Mouse (Mus musculus): ENCODE results near the gene Gtf2a1l.

The Gtf2a1l gene

DNA sequence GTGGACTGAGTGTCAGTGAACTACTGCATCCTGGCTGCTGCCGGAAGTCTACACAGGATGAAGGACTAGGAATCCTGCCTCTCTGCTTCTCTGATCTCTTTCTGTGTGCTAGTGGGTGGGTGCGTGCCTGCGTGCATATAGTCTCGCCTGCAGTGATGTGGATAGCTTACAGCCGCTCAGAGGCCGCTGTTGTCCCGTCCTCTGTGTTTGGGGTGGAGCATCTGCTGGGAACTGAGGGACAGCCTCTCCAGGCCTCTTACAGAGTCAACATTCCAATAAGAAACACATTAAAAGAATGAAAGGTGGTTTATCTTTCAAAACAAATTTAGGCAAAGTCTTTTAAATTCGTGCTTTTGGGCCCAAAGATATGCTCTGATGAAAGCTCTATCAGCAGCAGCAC is 26.6 kb upstream of the Gtf2a1l start:
- ChIA-PET POLR2A (interaction anchor here in 2 of 4 experiments (0.5 to 1.2 kb wide), 3 partner anchors 33 to 600 kb away, joined by 3 to 5 read pairs (median 3); no protein-coding TSS in a partner anchor), CTCF (interaction anchor here in 3 of 4 experiments (0.7 to 1.9 kb wide), 16 partner anchors 10 to 996 kb away, joined by 3 to 9 read pairs (median 6); partner anchors contain the start of gene Ston1 (in 1 of the 3))

DNA sequence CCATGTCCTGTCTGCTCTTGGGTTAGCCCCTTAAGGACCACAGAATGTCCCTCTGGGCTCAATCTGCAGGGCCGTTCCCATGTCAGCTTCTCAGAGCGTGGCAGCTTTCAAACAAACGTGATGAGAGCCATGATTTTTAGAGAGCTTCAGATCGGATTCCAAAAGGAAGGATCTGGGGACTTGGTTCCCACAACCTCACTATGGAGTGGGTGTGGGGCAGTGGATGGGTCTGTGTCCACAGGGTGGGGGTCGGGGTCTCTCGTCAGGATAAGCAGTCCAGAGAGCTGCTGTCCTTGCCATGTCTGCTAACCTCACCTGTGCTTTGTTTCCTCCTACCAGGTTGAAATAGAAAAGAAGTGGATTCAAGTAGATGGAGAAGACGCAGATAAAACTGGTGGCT is 23.6 kb upstream of the Gtf2a1l start:
- CTCF ChIA-PET: interaction anchor here in 1 of 4 experiments (1.5 kb wide), 1 partner anchor 8 kb away, joined by 4 read pairs; no protein-coding TSS in a partner anchor
- POLR2A ChIA-PET: interaction anchor here in 2 of 4 experiments (0.6 kb wide), 2 partner anchors 300 to 1422 kb away, joined by 3 to 4 read pairs; no protein-coding TSS in a partner anchor

DNA sequence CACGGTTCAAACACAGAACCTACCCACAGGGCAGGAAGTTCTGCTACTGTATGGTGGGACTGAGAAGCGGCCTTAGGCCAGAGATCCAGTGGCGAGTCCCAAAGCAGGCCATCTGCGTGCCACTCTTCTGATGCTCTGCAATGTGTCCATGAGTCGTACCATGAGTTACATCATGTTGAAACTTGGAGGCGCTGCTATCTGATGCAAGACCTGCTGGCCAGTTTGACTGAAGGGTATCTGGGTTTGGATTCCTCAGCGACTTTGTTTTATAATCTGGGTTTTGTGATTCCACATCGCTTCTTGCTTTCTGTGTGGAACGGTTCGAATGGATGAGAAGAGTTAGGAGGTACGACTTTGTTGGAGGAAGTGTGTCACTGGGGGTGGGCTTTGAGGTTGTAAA is 23.2 kb upstream of the Gtf2a1l start:
- ChIA-PET CTCF (interaction anchor here in 2 of 4 experiments (0.8 to 1.5 kb wide), 3 partner anchors 9 to 74 kb away, joined by 3 to 5 read pairs (median 4); no protein-coding TSS in a partner anchor), POLR2A (interaction anchor here in 1 of 4 experiments (1.2 kb wide), 1 partner anchor 9 kb away, joined by 3 read pairs; no protein-coding TSS in a partner anchor)

DNA sequence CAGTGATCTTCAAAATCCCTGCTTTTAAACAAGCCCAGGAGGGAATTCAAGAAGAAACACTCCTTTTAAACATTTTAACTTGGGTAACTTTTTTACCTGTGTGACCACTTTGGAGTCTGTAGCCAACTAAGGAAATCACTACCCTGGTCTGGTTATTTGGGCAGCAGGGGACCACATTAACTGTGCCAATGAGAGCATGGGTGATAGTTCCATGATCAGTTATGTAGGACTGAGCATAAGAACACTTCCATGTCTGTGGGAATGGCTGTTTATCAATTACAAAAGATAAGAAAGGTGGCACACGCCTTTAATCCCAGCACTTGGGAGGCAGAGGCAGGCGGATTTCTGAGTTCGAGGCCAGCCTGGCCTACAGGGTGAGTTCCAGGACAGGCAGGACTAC is 21.3 kb upstream of the Gtf2a1l start:
- ChIA-PET CTCF (no interaction called here), POLR2A (no interaction called here)

DNA sequence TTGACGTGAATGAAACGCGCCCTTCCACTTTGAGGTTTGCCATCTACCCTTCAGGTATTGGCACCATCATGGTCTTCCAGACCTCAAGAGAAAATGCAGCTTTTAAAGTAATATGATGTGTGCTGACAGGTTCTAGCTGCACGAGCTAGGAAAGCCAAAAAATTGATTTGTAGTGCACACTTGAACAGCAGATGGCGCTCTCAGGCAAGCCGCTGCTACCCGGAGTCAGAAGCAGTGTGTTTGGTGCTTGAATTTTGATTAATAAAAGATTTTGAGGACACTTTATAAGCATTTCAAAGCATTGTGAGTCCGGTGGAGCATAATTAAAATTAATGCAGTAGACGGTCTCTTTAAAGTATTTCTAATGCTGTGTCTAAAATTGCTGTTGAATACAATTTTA is 16.4 kb upstream of the Gtf2a1l start:
- POLR2A ChIA-PET: no interaction called here

DNA sequence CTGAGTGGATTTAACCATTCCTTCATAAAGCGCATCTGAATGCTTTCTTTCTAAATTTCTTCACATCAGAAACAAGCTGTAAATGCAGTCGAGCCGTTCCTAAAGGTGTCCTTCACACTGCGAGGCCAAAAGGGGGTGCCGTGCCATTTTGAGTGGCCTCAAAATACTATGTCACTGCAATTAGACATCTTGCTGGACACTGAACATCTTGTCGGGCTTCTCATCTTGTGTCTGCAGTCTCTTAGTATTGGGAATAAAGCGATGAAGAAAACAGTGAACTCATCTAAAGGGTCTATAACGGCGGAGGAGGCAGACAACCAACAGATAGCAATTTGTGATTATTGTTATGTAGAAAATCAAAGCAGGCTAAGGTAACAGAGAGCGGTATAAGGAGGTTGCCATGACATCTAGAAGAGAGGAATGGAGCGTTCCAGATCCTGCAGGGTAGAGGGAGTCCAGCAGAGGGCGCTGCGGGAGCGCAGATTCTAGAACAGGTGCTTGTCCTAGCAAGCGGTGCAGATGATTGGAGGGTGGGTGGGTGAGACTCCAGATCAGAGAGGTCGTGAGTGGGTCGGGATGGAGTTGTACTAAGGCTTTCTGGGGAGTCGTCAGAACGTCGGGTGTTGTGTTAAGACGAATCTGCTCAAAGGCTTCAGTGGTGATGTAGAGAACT is 15.6 kb upstream of the Gtf2a1l start:
- CTCF ChIA-PET: interaction anchor here in 1 of 4 experiments (1.6 kb wide), 2 partner anchors 8 to 114 kb away, joined by 3 to 4 read pairs; no protein-coding TSS in a partner anchor
- POLR2A ChIA-PET: no interaction called here

More for the DNA sequence above, 16.4 kb upstream of the Gtf2a1l start:
- CTCF ChIA-PET: interaction anchor here in 2 of 4 experiments (0.6 to 1.6 kb wide), 9 partner anchors 9 to 402 kb away, joined by 3 to 5 read pairs (median 3); no protein-coding TSS in a partner anchor

DNA sequence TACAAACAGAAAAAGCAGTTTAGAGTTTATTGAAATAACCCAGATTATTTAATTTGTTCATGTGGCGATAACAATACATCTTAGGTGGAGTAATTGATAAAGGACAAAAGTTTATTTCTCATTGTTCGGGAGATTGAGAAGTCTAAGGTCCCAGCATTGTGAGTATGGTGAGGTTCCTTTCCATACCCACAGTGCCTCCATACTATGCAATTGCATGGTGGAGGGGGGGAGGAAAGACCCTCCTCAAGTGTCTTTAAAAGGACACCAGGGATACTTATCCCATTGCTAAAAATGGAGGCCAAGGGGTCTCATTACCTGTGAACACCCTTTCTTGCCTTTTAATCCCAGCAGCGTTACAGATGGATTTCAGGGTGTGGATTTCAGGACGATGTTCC is 15.1 kb upstream of the Gtf2a1l start:
- POLR2A ChIA-PET: interaction anchor here in 1 of 4 experiments (0.6 kb wide), 1 partner anchor 679 kb away, joined by 6 read pairs; no protein-coding TSS in a partner anchor
- CTCF ChIA-PET: interaction anchor here in 1 of 4 experiments (0.9 kb wide), 1 partner anchor 29 kb away, joined by 4 read pairs; no protein-coding TSS in a partner anchor

DNA sequence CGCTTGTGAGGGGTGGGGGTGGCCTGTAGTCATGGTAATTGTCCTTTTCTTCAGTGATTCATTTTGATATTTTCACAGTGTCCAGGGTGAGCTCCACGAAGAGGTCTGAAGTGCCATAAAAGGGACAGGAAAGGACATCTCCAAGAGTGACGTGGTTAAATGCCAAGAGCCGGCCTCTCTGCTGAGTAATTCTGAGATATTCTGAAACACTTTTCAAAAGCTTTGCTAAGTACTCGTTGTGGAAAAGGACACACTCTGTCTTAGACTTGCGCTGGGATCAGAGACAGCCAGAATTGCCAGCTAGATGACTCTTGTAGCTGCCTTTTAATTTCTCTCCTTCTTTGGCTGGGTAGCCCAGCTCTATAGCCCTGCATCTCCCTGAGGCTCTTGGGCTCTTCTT is 9.9 kb upstream of the Gtf2a1l start:
- ChIA-PET CTCF (interaction anchor here in 1 of 4 experiments (0.7 kb wide), 1 partner anchor 89 kb away, joined by 4 read pairs; no protein-coding TSS in a partner anchor), POLR2A (no interaction called here)

DNA sequence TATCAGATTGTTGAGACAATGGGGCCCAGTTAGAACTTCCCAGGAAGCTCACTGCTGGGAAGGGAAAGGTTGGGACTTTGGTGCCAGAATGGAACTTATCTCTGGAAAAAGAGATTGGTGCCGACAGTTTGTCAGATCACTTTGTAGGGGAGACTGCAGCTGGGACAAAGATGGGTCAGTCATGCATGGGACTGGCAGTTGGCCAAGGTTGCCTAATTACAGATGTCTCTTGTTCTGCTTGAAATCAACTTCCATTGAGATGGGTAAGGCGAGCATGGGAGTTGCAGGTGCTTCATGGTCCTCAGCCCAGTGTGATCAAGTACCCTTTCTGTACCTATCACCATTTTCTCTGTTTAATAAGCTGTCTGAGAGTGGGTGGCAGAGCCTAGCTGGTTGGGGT is 2.4 kb upstream of the Gtf2a1l start:
- POLR2A ChIA-PET: no interaction called here
- CTCF ChIA-PET: interaction anchor here in 1 of 4 experiments (0.6 kb wide), 1 partner anchor 31 kb away, joined by 3 read pairs; no protein-coding TSS in a partner anchor

DNA sequence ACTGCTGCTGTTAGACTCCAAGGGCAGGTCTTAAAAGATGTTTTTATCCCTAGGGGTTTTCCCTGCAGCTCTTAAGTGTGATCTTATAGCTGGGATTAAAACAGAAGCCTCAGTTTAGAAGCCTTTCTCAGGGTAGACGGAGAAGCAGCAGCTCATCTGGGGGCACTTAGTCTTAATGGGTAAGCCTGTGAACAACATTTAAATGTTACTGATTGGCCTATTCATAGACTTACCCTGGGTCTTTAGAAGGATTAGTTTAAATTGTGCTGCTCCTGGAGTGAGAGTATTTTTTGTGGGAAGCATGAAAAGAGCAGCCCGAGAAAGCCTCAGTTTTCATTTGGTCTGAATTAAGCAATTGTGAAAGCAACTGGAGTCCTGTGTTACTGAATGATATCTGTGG is 1.5 kb downstream of the Gtf2a1l start:
- POLR2A ChIA-PET: no interaction called here
- CTCF ChIA-PET: no interaction called here

DNA sequence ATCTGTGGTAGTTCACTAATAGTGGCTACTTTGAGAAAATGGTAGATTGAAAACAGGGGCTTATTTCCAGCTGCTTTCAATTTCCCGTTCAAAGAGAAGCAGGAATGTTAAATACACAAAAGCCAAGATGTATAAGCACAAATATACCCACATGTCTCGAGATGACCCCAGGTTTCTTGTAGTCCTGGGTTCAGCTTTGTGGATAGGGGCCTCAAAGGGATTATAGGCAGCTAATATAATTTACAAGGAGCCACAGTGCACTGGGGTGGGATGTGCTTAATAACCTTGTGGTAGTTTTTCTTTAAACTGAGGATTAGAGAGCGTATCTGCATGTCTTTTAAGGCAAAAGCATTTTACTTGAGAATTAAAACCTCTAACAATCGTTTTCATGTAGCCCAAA is 2.3 kb downstream of the Gtf2a1l start:
- POLR2A ChIA-PET: no interaction called here

DNA sequence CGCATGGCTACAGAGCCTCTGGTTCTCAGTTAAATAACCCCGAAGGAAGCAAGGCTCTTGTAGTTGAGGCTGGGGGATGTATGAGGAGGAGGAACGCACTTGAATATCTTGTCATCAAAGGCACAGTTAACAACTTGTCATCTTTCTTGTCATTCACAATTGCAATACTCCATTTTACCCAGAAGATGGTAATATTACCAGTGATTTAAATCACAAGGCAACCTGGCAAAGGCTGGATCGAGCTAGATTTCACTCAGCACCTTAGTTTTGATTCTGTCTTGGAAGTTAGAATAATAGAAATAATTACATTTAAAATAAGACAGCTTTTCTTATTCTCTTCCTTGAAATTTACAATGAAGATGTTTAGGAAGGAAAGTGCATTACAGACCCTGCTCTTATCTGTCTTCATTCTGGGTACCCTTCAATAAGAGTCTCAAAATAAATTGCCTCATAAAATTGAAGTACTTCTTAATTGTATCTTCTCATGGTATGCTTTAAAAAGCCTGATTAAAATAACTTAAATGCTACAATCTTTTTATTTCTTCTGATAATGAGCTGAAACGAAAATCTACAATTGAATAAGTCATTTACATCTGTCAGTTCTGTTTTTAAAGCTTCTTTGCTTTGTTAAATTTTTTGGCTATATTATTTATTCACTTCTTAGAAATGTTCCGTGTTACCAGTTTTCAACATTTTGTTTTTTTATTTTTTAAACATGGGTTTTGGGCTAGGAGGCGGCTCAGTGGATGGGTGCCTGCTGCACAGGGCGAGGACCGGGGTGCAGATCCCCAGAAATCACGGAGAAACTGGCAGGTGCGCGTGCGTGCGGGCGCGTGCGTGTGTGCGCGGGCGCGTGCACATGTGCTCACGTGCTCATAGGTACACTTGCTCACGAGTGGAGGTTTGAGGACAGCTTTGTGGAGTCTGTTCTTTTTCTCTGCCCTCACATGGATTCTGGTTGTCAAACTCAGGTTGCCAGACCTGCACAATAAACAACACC is 7.2 kb downstream of the Gtf2a1l start:
- POLR2A ChIA-PET: no interaction called here
- CTCF ChIA-PET: no interaction called here

More for the DNA sequence above, 2.3 kb downstream of the Gtf2a1l start:
- CTCF ChIA-PET: no interaction called here

DNA sequence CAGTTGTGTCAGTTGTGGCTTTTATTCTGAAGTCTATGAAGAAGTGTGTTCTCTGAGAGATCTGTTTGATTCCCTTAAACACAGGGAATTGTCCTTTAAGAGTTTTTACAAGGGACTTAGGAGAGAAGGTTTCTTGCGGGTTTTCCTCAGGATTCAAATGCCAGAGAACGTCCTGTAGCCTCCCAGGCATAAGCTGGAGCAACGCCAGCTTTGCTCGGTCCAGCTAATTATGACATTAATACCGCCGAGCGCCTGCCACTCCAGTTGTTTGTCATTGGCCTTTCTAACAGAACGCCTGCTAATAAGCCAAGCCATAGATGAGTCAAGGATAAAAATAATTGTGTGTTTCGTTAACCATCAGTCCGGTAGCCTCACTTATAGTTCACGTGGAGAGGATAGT is 19.8 kb downstream of the Gtf2a1l start:
- POLR2A ChIA-PET: no interaction called here
- CTCF ChIA-PET: no interaction called here

DNA sequence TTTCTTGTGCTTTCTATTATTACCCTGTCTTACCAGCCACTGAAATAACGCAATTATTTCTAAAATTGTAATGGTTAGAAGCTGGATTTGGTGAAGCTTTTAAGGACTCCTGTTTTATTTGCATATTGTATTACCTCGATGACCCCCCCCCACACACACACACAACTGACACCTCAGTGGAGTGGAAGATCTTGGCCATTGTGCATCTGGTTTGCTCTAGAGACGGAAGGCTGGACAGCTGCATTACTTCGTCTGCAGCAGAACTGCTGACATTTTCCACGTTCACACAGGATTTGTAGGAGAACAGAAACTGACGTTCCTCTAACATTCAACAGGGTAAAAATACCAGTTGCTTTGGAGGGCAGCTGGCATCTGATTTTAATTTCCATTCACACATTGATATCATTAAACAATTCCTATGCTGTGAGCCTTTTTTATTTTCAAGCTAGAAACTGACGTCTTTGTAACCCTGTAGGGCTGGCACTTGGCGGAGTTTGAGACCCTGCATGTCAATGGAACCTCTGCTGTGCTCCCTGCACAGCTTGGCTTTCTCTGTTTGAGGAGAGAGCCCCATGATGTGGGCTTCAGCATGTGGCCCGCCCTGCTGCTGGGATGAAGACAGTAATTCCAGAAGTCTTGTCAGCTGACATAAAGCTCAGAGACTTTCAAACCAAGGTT is 28.3 kb downstream of the Gtf2a1l start:
- ChIA-PET CTCF (interaction anchor here in 1 of 4 experiments (0.6 kb wide), 1 partner anchor 31 kb away, joined by 3 read pairs; no protein-coding TSS in a partner anchor), POLR2A (no interaction called here)

DNA sequence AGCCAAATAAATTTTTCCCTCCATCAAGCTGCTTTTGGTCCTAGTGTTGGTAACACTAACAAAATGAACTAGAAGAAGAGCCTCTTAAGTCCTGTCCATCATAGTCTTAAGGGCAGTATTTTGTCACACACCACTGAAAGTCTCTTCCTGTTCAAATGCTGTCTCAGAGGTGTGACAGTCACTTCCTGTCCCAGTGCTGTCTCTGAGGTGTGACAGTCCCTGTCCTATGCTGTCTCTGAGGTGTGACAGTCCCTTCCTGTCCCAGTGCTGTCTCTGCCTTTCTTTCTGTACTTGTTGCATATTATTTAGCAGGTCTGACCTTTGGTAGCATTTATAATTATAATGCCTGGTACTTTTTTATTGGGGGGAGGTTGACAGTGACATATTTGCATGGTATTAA is 32.4 kb downstream of the Gtf2a1l start:
- ChIA-PET CTCF (no interaction called here), POLR2A (no interaction called here)

DNA sequence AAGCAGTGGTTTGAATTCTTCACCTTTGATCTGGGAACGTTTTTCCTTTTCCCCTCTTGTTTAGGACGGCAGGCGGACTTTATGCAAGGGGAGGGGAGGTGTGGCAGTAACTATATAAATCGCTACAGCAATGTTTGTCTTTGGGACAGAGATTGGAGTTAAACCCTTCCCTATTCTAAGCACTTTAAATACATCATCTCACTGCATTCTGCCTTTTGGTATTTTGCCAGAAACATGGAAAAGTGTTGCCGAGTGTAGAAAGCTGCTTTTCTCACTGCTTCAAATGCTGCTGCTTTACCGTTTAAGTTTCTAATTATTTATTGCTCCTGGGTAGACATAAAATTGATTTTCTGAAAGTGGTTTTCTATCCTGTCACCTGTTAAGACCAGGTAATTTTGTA is 33.9 kb downstream of the Gtf2a1l start:
- ChIA-PET POLR2A (interaction anchor here in 2 of 4 experiments (0.7 kb wide), 2 partner anchors 56 to 361 kb away, joined by 3 to 12 read pairs; no protein-coding TSS in a partner anchor), CTCF (interaction anchor here in 1 of 4 experiments (0.6 kb wide), 1 partner anchor 187 kb away, joined by 3 read pairs; no protein-coding TSS in a partner anchor)

DNA sequence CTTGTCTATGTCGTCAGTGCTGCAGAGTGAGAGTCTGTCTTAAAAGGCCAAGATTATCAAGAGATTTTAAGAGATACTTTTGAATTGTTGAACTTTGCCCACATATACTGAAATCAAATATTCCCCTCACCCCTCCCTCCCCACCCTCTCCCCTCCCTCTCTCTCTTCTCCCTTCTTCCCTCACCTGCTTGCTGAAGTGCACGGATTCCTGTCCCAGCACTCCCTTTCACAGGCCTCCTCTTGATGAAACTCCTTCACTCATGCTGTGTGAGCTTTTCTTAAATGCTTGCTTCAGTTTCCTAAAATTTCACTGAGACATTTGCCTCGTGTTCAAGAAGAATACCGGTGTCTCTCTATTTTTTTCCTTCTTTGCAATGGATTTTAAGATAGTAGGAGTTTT is 34.7 kb downstream of the Gtf2a1l start:
- CTCF ChIA-PET: no interaction called here
- POLR2A ChIA-PET: interaction anchor here in 2 of 4 experiments (0.6 to 0.7 kb wide), 2 partner anchors 55 to 154 kb away, joined by 7 to 12 read pairs; no protein-coding TSS in a partner anchor

DNA sequence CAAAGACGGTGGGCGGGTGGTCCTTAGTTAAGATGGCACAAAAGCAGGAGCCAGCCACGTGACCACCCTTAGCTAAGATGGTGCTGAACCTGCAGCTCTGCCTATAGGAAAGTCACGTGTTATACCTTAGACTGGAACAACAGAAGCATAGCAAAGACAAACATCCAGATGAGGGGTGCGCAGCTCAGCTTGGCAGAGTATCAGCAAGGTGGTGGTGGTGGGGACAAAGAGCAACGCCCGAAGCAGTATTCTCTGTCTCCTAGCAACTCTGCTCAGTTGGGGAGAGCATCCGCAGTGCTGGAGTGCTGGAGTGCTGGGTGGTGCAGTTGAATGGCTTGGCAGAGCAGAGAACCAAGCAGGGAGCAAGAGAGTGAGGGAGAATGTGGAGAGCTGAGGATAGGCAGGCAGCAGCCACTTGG is 37.8 kb downstream of the Gtf2a1l start:
- POLR2A ChIA-PET: no interaction called here
- CTCF ChIA-PET: no interaction called here

DNA sequence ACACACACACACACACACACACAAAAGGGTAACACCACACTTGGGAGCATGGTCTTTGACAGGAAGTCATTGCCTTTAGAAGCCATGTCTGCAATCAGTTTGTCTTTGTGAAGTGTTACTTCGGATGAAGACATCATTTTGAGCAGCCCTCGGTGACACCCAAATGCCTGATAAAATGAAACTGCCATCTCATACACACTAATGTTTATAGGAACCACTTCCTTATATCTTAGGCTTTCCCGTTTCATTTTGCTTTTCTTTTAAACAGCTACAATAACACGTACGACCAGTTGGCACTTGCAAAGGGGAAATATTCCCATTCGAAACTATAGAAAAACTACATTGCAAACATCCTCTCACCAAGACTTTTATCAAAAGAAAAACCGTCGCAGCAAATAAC is 81.2 kb downstream of the Gtf2a1l start:
- CTCF ChIA-PET: no interaction called here

More for the DNA sequence above, 81.2 kb downstream of the Gtf2a1l start:
- POLR2A ChIA-PET: interaction anchor here in 1 of 4 experiments (0.6 kb wide), 1 partner anchor 1827 kb away, joined by 3 read pairs; no protein-coding TSS in a partner anchor

Data from embryonic stem cell, embryonic (primary cell).